Mouse (Mus musculus): Measurements from ENCODE around the gene Avil.

DNA sequence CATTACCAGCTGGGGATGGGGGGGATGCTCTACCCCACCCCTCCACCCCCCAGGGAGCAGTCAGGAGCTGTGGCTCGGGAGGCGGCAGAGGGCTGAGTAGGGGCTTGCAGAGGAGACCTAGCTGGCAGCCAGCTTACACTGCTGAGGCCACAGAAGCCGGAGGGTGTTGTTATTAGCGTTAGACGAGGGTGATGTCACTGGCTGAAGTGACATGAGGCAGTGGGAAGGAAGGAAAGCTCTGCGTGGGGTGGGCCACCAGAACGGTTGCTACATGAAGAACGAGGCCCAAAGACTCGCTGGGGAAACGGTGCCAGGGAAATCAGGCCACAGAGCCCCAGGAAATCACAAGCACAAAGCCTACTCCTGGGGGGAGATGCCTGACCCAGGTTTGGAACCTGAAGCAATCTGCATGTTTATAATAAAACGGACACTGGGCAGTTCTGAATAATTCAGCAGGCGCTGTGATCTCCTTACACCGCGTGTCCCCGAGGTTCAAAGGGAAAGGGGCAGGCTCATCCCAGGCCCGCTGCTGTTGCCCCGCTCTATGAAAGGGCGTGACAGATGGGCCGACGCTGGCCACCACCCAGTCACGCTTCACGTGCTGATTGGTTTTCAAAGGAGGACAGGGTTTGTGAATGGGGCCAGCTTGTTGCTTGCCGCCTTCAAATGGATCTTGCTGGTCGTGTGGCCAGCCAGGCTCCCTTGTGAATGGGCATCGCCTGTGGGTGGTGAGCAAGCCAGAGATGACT, 43.0 kb upstream of the Avil start:
- TF ChIP-seq CTCF (IDR thresholded peaks at IDR 0.05; ENCODE audit: low read depth) (no peak), EP300 (optimal IDR thresholded peaks at IDR 0.05) (no peak)

All from stomach, postnatal 0 days (tissue).